ENCODE assay signal across 13 mouse cellular contexts in genomic region chr11:49246523-49246922, GRCm38 (mm10). TPM values are rescaled to one million over a fixed set of nuclear protein-coding genes. Genes with fewer than 3 reads are reported as not detected.
DNase-seq lines count a peak whose midpoint lies in the region; ATAC-seq and TF ChIP-seq lines count a peak whose summit lies in the region.
"Had no signal": no experiment of that assay in that cellular context is flagged by ENCODE, and none has a peak within 500 bp of the region (broad histone marks: within the 10 kb centered on the region; RNA-seq: fewer than 3 reads in every experiment).

No protein-coding gene starts in this region.

- H3K27ac ChIP-seq in embryonic facial prominence, embryonic 14.5 days (replicated peaks; ENCODE audit: low read depth, low read length) = no peak overlapping the region
- no peak overlapping the region for H3K27ac ChIP-seq in embryonic facial prominence, embryonic 10.5 days (replicated peaks)
- no peak overlapping the region for H3K27ac ChIP-seq in kidney, postnatal 0 days
- peak overlapping the region; percentile 95 for H3K27ac ChIP-seq in thymus, adult 2 months (ENCODE audit: control insufficient read depth, insufficient read depth, low read length)
- H3K27ac ChIP-seq: forebrain, embryonic 15.5 days had no signal

- no peaks in the 10 kb centered on the region for H3K36me3 ChIP-seq in embryonic facial prominence, embryonic 14.5 days (ENCODE audit: control insufficient read depth, insufficient read depth, low read length)
- no peaks in the 10 kb centered on the region for H3K36me3 ChIP-seq in embryonic facial prominence, embryonic 10.5 days (replicated peaks)
- no peaks in the 10 kb centered on the region for H3K36me3 ChIP-seq in kidney, postnatal 0 days (ENCODE audit: insufficient read depth, low read length)
- H3K36me3 ChIP-seq in thymus, adult 2 months (ENCODE audit: control insufficient read depth, insufficient read depth, low read length) = no peaks in the 10 kb centered on the region
- H3K36me3 ChIP-seq: embryonic facial prominence, embryonic 15.5 days; forebrain, embryonic 15.5 days had no signal

- peak overlapping the region; percentile 58; the same call in 1 of the 2 replicates for H3K4me2 ChIP-seq in embryonic facial prominence, embryonic 14.5 days (ENCODE audit: low read depth, low read length)
- H3K4me2 ChIP-seq in kidney, postnatal 0 days (ENCODE audit: low read length) = peak overlapping the region; percentile 55
- H3K4me2 ChIP-seq: forebrain, embryonic 15.5 days had no signal

- no peak overlapping the region for H3K9ac ChIP-seq in embryonic facial prominence, embryonic 14.5 days (ENCODE audit: low read depth, low read length)
- H3K9ac ChIP-seq in kidney, postnatal 0 days (ENCODE audit: low read depth, low read length) = no peak overlapping the region
- H3K9ac ChIP-seq: embryonic facial prominence, embryonic 15.5 days; forebrain, embryonic 15.5 days had no signal

- no peak for TF ChIP-seq POLR2A in thymus, adult 2 months (IDR thresholded peaks at IDR 0.05; ENCODE audit: control insufficient read depth, extremely low read depth, insufficient read depth, low read length, poor library complexity)

- H3K9me3 ChIP-seq in embryonic facial prominence, embryonic 14.5 days (ENCODE audit: control insufficient read depth, low read length) = no peaks in the 10 kb centered on the region
- no peaks in the 10 kb centered on the region for H3K9me3 ChIP-seq in embryonic facial prominence, embryonic 10.5 days
- no peaks in the 10 kb centered on the region for H3K9me3 ChIP-seq in kidney, postnatal 0 days (replicated peaks; ENCODE audit: low read length)
- H3K9me3 ChIP-seq: embryonic facial prominence, embryonic 15.5 days; forebrain, embryonic 15.5 days had no signal

- no peak for DNase-seq in embryonic facial prominence, embryonic 14.5 days (ENCODE audit: low spot score)
- no peak for DNase-seq in embryonic facial prominence, embryonic 10.5 days (ENCODE audit: low spot score)
- no peak for DNase-seq in kidney, postnatal 0 days (ENCODE audit: low spot score)
- no peak for DNase-seq in kidney, adult 11 months
- no peak for DNase-seq in thymus, adult 2 months
- DNase-seq in thymus, postnatal 25 days = no peak
- no peak for DNase-seq in layer of hippocampus, adult 9-11 months
- no peak for DNase-seq in cerebellum, postnatal 4 days (ENCODE audit: low spot score in 2 of 2)
- DNase-seq: cerebellum, postnatal 14 days; gastrocnemius, postnatal 14 days; lung, postnatal 10 days had no signal

- TF ChIP-seq CTCF in kidney, postnatal 0 days (IDR thresholded peaks at IDR 0.05; ENCODE audit: low read depth) = no peak
- TF ChIP-seq CTCF in thymus, adult 2 months (IDR thresholded peaks at IDR 0.05; ENCODE audit: borderline replicate concordance, control insufficient read depth, extremely low read depth, insufficient read depth, low read length, poor library complexity) = no peak

- ATAC-seq in embryonic facial prominence, embryonic 14.5 days (ENCODE audit: low read depth) = no peak
- ATAC-seq in kidney, postnatal 0 days (replicated peaks; ENCODE audit: low FRiP score, low read depth) = no peak
- ATAC-seq: forebrain, embryonic 15.5 days had no signal

- H3K4me1 ChIP-seq in embryonic facial prominence, embryonic 14.5 days (ENCODE audit: control insufficient read depth, insufficient read depth, low read length) = peaks cover 43% of the 10 kb centered on the region
- H3K4me1 ChIP-seq in embryonic facial prominence, embryonic 10.5 days = peaks cover 68% of the 10 kb centered on the region
- peaks cover 44% of the 10 kb centered on the region for H3K4me1 ChIP-seq in kidney, postnatal 0 days (replicated peaks; ENCODE audit: insufficient read depth, low read length)
- peaks cover 32% of the 10 kb centered on the region for H3K4me1 ChIP-seq in thymus, adult 2 months (replicated peaks; ENCODE audit: control insufficient read depth, insufficient read depth, low read length)

- no peaks in the 10 kb centered on the region for H3K27me3 ChIP-seq in embryonic facial prominence, embryonic 14.5 days (replicated peaks; ENCODE audit: control insufficient read depth, insufficient read depth, low read length)
- H3K27me3 ChIP-seq in embryonic facial prominence, embryonic 10.5 days (replicated peaks; ENCODE audit: low read depth, poor library complexity, severe bottlenecking) = no peaks in the 10 kb centered on the region
- no peaks in the 10 kb centered on the region for H3K27me3 ChIP-seq in kidney, postnatal 0 days (ENCODE audit: insufficient read depth, low read length)
- no peaks in the 10 kb centered on the region for H3K27me3 ChIP-seq in thymus, adult 2 months (ENCODE audit: control insufficient read depth, insufficient read depth, low read length)
- H3K27me3 ChIP-seq: embryonic facial prominence, embryonic 15.5 days; forebrain, embryonic 15.5 days had no signal

- H3K4me3 ChIP-seq in embryonic facial prominence, embryonic 14.5 days (ENCODE audit: low read depth, low read length) = no peak overlapping the region
- no peak overlapping the region for H3K4me3 ChIP-seq in embryonic facial prominence, embryonic 10.5 days
- no peak overlapping the region for H3K4me3 ChIP-seq in kidney, postnatal 0 days (replicated peaks; ENCODE audit: low read depth, low read length)
- no peak overlapping the region for H3K4me3 ChIP-seq in thymus, adult 2 months (ENCODE audit: control insufficient read depth, insufficient read depth, low read length)
- H3K4me3 ChIP-seq: forebrain, embryonic 15.5 days had no signal

- WGBS in embryonic facial prominence, embryonic 14.5 days = 79% methylated on average over 4 of the region's 4 CpGs
- WGBS in embryonic facial prominence, embryonic 10.5 days = 86% methylated on average over 4 of the region's 4 CpGs
- WGBS in kidney, postnatal 0 days = 81% methylated on average over 4 of the region's 4 CpGs
- WGBS in thymus, adult 2 months = 71% methylated on average over 4 of the region's 4 CpGs

RNA-seq across cellular contexts. Expression of gene Mgat1, which starts 2.5 kb away (rescaled TPM):
- 66.0 and 67.3 TPM in 2 replicates for polyA plus RNA-seq in embryonic facial prominence, embryonic 14.5 days (2014; fragmentation: Nextera tagmentation; extraction: Ambion mirVana)
- polyA plus RNA-seq in embryonic facial prominence, embryonic 10.5 days (2016; fragmentation: Nextera tagmentation; extraction: Ambion mirVana) = 34.8 and 40.3 TPM in 2 replicates
- polyA plus RNA-seq in kidney, postnatal 0 days (2015; fragmentation: Nextera tagmentation; extraction: Ambion mirVana) = 75.2 and 82.7 TPM in 2 replicates
- 336 and 378 TPM in 2 replicates for polyA plus RNA-seq in thymus, adult 2 months (2012; rRNA removed)

RNA-seq across cellular contexts. Expression of gene Olfr1393, which starts 31.6 kb away (rescaled TPM):
- polyA plus RNA-seq in embryonic facial prominence, embryonic 14.5 days (2014; fragmentation: Nextera tagmentation; extraction: Ambion mirVana) = 0.10 TPM in 1 of 2 replicates, not detected in the other
- 0.10 TPM in 1 of 2 replicates, not detected in the other for polyA plus RNA-seq in embryonic facial prominence, embryonic 10.5 days (2016; fragmentation: Nextera tagmentation; extraction: Ambion mirVana)
- 0.13 and 0.14 TPM in 2 replicates for polyA plus RNA-seq in kidney, postnatal 0 days (2015; fragmentation: Nextera tagmentation; extraction: Ambion mirVana)
- 0.40 and 0.41 TPM in 2 replicates for polyA plus RNA-seq in thymus, adult 2 months (2012; rRNA removed)
- polyA plus RNA-seq: forebrain, embryonic 15.5 days had no signal

RNA-seq across cellular contexts. Expression of gene Olfr1392, which starts 38.6 kb away (rescaled TPM):
- polyA plus RNA-seq in embryonic facial prominence, embryonic 14.5 days (2014; fragmentation: Nextera tagmentation; extraction: Ambion mirVana) = 0.07 TPM in 1 of 2 replicates, not detected in the other
- 0.06 TPM in 1 of 2 replicates, not detected in the other for polyA plus RNA-seq in embryonic facial prominence, embryonic 10.5 days (2016; fragmentation: Nextera tagmentation; extraction: Ambion mirVana)
- polyA plus RNA-seq in kidney, postnatal 0 days (2015; fragmentation: Nextera tagmentation; extraction: Ambion mirVana) = 0.06 and 0.07 TPM in 2 replicates
- polyA plus RNA-seq in thymus, adult 2 months (2012; rRNA removed) = 0.13 and 0.15 TPM in 2 replicates
- polyA plus RNA-seq: embryonic facial prominence, embryonic 15.5 days; forebrain, embryonic 15.5 days had no signal

RNA-seq across cellular contexts. Expression of gene Zfp62, which starts 43.4 kb away (rescaled TPM):
- 40.4 and 42.0 TPM in 2 replicates for polyA plus RNA-seq in embryonic facial prominence, embryonic 14.5 days (2014; fragmentation: Nextera tagmentation; extraction: Ambion mirVana)
- 46.8 and 50.0 TPM in 2 replicates for polyA plus RNA-seq in embryonic facial prominence, embryonic 10.5 days (2016; fragmentation: Nextera tagmentation; extraction: Ambion mirVana)
- polyA plus RNA-seq in kidney, postnatal 0 days (2015; fragmentation: Nextera tagmentation; extraction: Ambion mirVana) = 29.4 and 29.8 TPM in 2 replicates
- 6.0 TPM in 2 replicates for polyA plus RNA-seq in thymus, adult 2 months (2012; rRNA removed)

RNA-seq across cellular contexts. Expression of gene Olfr10, which starts 58.0 kb away (rescaled TPM):
- polyA plus RNA-seq in embryonic facial prominence, embryonic 14.5 days (2014; fragmentation: Nextera tagmentation; extraction: Ambion mirVana) = not detected in 2 replicates
- not detected in 2 replicates for polyA plus RNA-seq in embryonic facial prominence, embryonic 10.5 days (2016; fragmentation: Nextera tagmentation; extraction: Ambion mirVana)
- polyA plus RNA-seq in kidney, postnatal 0 days (2015; fragmentation: Nextera tagmentation; extraction: Ambion mirVana) = not detected in 2 replicates
- polyA plus RNA-seq in thymus, adult 2 months (2012; rRNA removed) = not detected in 2 replicates
- polyA plus RNA-seq: embryonic facial prominence, embryonic 15.5 days; forebrain, embryonic 15.5 days had no signal
